Mouse (Mus musculus): ENCODE results near the gene Hist1h2bk. TPM values are rescaled to one million over a fixed set of nuclear protein-coding genes. Genes with fewer than 3 reads are reported as not detected.
A peak's percentile ranks its signal among the peaks of the same experiment; 100 is the strongest.
"Not testable (repeated sequence)": the region's sequence is repeated elsewhere in the genome, so short reads cannot be mapped to it uniquely, and the experiment has no call there.

Hist1h2bk gene
- polyA plus RNA-seq (2014; fragmentation: Nextera tagmentation; extraction: Ambion mirVana), result 2.2 and 3.9 TPM in 2 replicates

DNA sequence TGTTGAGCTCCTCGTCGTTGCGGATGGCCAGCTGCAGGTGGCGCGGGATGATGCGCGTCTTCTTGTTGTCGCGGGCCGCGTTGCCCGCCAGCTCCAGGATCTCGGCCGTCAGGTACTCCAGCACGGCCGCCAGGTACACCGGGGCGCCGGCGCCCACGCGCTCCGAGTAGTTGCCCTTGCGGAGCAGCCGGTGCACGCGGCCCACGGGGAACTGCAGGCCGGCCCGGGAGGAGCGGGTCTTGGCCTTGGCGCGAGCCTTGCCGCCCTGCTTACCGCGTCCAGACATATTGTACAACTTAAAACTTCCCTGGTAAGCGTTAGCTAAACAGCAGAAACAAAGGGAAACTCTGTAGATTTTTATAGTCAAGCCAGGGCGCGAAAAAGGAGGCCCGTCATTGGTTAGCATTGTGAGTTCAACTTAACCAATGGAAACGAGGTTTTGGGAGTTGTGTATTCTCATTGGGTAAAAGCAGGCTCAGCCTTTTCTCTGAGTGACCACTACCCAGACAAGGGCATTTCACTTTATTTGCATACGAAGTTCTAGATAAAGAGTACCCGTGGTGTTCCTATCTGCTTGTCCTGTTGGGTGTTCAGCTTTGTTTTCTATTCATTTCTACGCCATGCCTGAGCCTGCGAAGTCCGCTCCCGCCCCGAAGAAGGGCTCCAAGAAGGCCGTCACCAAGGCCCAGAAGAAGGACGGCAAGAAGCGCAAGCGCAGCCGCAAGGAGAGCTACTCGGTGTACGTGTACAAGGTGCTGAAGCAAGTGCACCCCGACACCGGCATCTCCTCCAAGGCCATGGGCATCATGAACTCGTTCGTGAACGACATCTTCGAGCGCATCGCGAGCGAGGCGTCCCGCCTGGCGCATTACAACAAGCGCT, at the start of gene Hist1h2bk, which contains the start of gene Hist1h2ah:
Gene Hist1h2bk (plus strand): TSS at position 604 of the 882 bp plus-strand sequence.
Gene Hist1h2ah (minus strand): TSS at position 302 of the 882 bp plus-strand sequence.
- peak within 1 kb of the TSS; percentile 83 for H3K9ac ChIP-seq (ENCODE audit: low read depth, low read length)
- H3K4me3 ChIP-seq (ENCODE audit: low read depth, low read length), result peak within 1 kb of the TSS; percentile 43
- H3K4me1 ChIP-seq (ENCODE audit: control insufficient read depth, insufficient read depth, low read length); H3K27me3 ChIP-seq (ENCODE audit: control insufficient read depth, insufficient read depth, low read length); H3K36me3 ChIP-seq (ENCODE audit: control insufficient read depth, insufficient read depth, low read length); H3K9me3 ChIP-seq (replicated peaks; ENCODE audit: control insufficient read depth, low read length): not testable (repeated sequence)
- ATAC-seq (replicated peaks; ENCODE audit: insufficient number of reproducible peaks, low FRiP score, low TSS enrichment), result peak; percentile 93
- H3K27ac ChIP-seq (ENCODE audit: low read depth, low read length), result peak within 1 kb of the TSS; percentile 82
- peak within 1 kb of the TSS; percentile 70 for H3K4me2 ChIP-seq
- 0% methylated on average over 21 of the region's 69 CpGs for WGBS (ENCODE audit: insufficient replicate concordance)

DNA sequence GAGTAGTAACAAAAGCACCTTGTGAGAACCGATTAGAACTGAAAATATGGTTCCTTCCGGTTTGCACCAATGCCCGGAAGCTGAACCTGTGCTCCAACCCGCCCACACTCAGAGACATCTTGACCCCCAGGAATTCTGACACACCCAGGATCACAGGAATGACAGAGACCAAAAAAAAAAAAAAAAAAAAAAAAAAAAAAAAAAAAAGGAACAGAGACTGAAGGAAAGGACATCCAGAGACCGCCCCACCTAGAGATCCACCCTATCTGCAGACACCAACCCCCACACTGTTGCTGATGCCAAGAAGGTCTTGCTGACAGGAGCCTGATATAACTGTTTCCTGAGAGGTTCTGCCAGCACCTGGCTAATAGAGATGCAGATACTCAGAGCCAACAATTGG, 43.1 kb upstream of the Hist1h2bk start:
- no peaks in the 10 kb centered on the region for H3K36me3 ChIP-seq (ENCODE audit: control insufficient read depth, insufficient read depth, low read length)
- no peak overlapping the region for H3K4me2 ChIP-seq
- ATAC-seq (replicated peaks; ENCODE audit: insufficient number of reproducible peaks, low FRiP score, low TSS enrichment), result no peak
- no peak overlapping the region for H3K27ac ChIP-seq (ENCODE audit: low read depth, low read length)
- H3K4me3 ChIP-seq (ENCODE audit: low read depth, low read length), result no peak overlapping the region
- H3K4me1 ChIP-seq (ENCODE audit: control insufficient read depth, insufficient read depth, low read length), result no peaks in the 10 kb centered on the region
- H3K9ac ChIP-seq (ENCODE audit: low read depth, low read length), result no peak overlapping the region
- H3K27me3 ChIP-seq (ENCODE audit: control insufficient read depth, insufficient read depth, low read length), result peaks cover 7% of the 10 kb centered on the region
- 76% methylated on average over 5 of the region's 5 CpGs for WGBS (ENCODE audit: insufficient replicate concordance)
- H3K9me3 ChIP-seq (replicated peaks; ENCODE audit: control insufficient read depth, low read length), result 0 out of 2 replicates have a peak, but pooled peaks cover 3% of the 10 kb centered on the region

DNA sequence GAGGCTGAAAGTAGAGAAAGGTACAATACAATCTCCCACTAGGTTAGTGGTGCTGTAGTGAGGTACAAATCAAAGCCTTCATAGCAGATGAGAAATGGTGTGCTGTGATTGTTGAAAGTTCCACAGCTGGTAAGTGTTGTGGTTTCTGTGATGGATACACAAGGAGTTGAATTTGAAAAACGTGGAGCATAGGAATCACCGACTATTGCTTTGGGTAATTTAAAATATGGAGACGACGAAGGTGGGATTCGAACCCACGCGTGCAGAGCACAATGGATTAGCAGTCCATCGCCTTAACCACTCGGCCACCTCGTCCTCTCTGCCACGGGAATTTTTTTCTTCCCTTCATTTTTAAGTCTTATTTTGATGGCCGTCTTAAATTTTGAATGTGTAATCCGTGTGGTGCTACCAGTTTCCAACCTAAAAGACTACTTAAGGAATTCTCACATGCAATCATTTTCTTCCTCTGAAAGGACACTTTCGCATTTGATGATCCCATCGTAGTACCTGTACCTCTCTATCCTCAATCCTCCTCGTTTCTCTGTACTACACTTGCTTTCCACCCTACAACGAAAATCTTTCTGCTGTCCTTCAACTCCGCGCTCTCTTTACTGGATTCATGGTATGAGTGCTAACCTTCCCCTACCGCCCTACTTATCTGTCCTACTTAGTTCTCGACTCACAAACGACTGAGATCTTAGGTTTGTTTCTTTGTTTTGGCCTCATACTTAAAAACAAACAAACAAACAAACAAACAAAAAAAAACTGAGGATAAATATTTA, 41.5 kb upstream of the Hist1h2bk start:
- Histone ChIP-seq H3K27ac (ENCODE audit: low read depth, low read length) (no peak overlapping the region), H3K4me3 (ENCODE audit: low read depth, low read length) (peak overlapping the region; percentile 26), H3K36me3 (ENCODE audit: control insufficient read depth, insufficient read depth, low read length) (no peaks in the 10 kb centered on the region), H3K9ac (ENCODE audit: low read depth, low read length) (no peak overlapping the region), H3K4me2 (peak overlapping the region; percentile 79), H3K4me1 (ENCODE audit: control insufficient read depth, insufficient read depth, low read length) (no peaks in the 10 kb centered on the region), H3K27me3 (ENCODE audit: control insufficient read depth, insufficient read depth, low read length) (peaks cover 22% of the 10 kb centered on the region), H3K9me3 (replicated peaks; ENCODE audit: control insufficient read depth, low read length) (0 out of 2 replicates have a peak, but pooled peaks cover 3% of the 10 kb centered on the region)
- under 1% methylated on average over 22 of the region's 22 CpGs for WGBS (ENCODE audit: insufficient replicate concordance)
- no peak for ATAC-seq (replicated peaks; ENCODE audit: insufficient number of reproducible peaks, low FRiP score, low TSS enrichment)

DNA sequence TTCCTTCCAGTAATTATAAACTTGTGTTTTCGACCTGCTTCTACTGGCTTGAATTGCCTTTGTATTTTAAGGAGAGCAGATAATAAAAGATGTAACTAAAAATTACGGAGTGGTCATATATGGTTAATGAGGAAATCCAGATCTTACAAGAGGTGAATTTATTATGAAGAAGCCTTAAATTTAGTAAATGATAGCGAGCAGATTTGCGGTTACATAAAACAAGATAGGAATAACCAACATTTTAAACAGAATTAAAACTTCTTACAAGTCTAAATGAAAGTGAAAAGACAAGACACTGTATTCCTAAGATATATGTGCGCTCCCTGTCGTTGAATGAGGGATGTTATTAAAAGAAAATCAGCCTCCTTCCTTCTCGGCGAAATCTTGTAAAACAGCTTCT, 40.8 kb upstream of the Hist1h2bk start:
- Histone ChIP-seq H3K4me2 (peak overlapping the region; percentile 79), H3K36me3 (ENCODE audit: control insufficient read depth, insufficient read depth, low read length) (no peaks in the 10 kb centered on the region), H3K27me3 (ENCODE audit: control insufficient read depth, insufficient read depth, low read length) (peaks cover 30% of the 10 kb centered on the region), H3K4me3 (ENCODE audit: low read depth, low read length) (peak overlapping the region; percentile 57), H3K9ac (ENCODE audit: low read depth, low read length) (peak overlapping the region; percentile 43; the same call in 1 of the 2 replicates), H3K4me1 (ENCODE audit: control insufficient read depth, insufficient read depth, low read length) (no peaks in the 10 kb centered on the region), H3K27ac (ENCODE audit: low read depth, low read length) (no peak overlapping the region), H3K9me3 (replicated peaks; ENCODE audit: control insufficient read depth, low read length) (0 out of 2 replicates have a peak, but pooled peaks cover 3% of the 10 kb centered on the region)
- 3% methylated on average over 8 of the region's 8 CpGs for WGBS (ENCODE audit: insufficient replicate concordance)
- no peak for ATAC-seq (replicated peaks; ENCODE audit: insufficient number of reproducible peaks, low FRiP score, low TSS enrichment)

DNA sequence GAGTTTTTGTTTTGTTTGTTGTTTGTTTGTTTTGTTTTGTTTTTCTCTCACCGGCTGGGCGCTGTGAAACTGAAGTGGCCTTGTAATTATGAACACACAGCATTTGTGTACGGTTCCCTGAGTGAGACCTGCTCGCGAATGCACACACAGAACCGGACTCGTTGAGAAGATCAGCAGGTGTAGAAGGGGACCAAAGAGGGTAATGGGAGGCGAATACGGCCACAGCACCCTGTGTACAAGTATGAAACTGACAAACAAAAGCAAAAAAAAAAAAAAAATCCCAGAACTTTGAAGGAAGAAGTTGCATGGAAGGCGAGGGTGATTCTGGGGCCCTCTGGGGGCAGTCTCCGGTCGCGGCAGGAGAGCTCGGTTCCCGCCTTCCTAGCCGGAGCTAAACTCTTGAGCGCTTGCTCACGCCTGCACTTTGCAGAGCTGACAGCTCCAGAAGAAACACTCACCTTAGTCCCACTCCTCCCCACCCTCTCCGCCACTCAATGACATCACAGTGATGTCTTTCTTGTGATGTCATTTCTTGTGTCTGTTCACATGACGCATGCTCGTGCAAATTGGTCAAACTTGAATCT, 40.2 kb upstream of the Hist1h2bk start:
- WGBS (ENCODE audit: insufficient replicate concordance), result under 1% methylated on average over 21 of the region's 21 CpGs
- Histone ChIP-seq H3K27ac (ENCODE audit: low read depth, low read length) (no peak overlapping the region), H3K9me3 (replicated peaks; ENCODE audit: control insufficient read depth, low read length) (0 out of 2 replicates have a peak, but pooled peaks cover 3% of the 10 kb centered on the region), H3K9ac (ENCODE audit: low read depth, low read length) (peak overlapping the region; percentile 43; the same call in 1 of the 2 replicates), H3K4me3 (ENCODE audit: low read depth, low read length) (peak overlapping the region; percentile 57), H3K27me3 (ENCODE audit: control insufficient read depth, insufficient read depth, low read length) (peaks cover 35% of the 10 kb centered on the region), H3K36me3 (ENCODE audit: control insufficient read depth, insufficient read depth, low read length) (no peaks in the 10 kb centered on the region), H3K4me2 (peak overlapping the region; percentile 79), H3K4me1 (ENCODE audit: control insufficient read depth, insufficient read depth, low read length) (no peaks in the 10 kb centered on the region)
- ATAC-seq (replicated peaks; ENCODE audit: insufficient number of reproducible peaks, low FRiP score, low TSS enrichment), result no peak; the same call in 1 of the 2 replicates

DNA sequence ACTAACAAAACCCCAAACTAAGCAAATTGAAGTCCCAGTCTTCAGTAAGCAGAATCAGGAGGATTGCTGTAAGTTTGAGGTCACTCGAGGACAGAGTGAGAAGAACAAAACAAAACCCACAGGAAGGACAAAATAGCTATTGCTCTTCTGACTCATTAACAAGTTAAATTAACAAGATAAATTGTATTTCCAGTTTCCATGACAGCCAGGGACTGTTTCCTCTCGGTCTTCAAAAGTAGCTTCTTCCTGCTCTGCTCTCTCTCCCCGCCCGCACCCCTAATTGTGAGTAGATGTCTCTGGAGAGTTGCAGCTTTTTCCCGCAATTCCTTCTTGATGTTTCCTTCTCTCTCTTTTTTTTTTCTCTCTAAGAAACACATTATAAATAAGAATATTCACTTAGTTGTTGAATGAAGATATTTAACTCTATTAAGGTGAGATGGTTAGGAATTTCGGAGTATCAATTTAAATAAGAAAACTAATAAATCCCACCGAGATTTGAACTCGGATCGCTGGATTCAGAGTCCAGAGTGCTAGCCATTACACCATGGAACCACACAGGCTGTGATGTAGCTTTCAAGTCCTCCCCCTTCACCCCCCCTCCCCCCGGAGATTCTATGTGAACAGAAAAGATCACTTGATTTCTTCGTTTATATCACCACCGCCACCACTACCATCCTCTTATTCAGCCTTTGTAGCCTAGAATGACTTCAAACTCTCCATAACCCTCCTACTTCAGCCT, 39.4 kb upstream of the Hist1h2bk start:
- 0 out of 2 replicates have a peak, but pooled peaks cover 2% of the 10 kb centered on the region for H3K9me3 ChIP-seq (replicated peaks; ENCODE audit: control insufficient read depth, low read length)
- no peak overlapping the region for H3K9ac ChIP-seq (ENCODE audit: low read depth, low read length)
- H3K4me2 ChIP-seq, result peak overlapping the region; percentile 79

DNA sequence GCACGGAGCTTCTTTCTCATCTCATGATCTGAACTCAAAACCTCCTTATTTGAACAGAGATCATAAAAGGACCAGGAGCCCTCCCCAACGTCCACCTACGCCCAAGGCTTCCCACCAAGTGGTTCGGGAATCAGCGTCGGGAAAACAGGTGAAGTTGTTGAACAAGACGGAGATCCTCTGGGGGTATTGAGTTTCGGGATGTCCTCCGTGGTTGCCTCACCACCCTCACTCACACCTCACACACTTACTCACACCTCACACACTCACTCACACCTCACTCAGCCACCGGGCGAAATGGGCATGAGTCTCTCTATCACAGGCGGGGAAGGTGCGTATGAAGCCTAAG, 38.9 kb upstream of the Hist1h2bk start:
- WGBS (ENCODE audit: insufficient replicate concordance), result 1% methylated on average over 13 of the region's 13 CpGs
- no peaks in the 10 kb centered on the region for H3K9me3 ChIP-seq (replicated peaks; ENCODE audit: control insufficient read depth, low read length)
- peaks cover 49% of the 10 kb centered on the region for H3K27me3 ChIP-seq (ENCODE audit: control insufficient read depth, insufficient read depth, low read length)
- no peak for ATAC-seq (replicated peaks; ENCODE audit: insufficient number of reproducible peaks, low FRiP score, low TSS enrichment)
- no peaks in the 10 kb centered on the region for H3K36me3 ChIP-seq (ENCODE audit: control insufficient read depth, insufficient read depth, low read length)
- peak overlapping the region; percentile 79 for H3K4me2 ChIP-seq
- H3K4me1 ChIP-seq (ENCODE audit: control insufficient read depth, insufficient read depth, low read length), result no peaks in the 10 kb centered on the region
- no peak overlapping the region for H3K9ac ChIP-seq (ENCODE audit: low read depth, low read length)
- no peak overlapping the region for H3K27ac ChIP-seq (ENCODE audit: low read depth, low read length)
- H3K4me3 ChIP-seq (ENCODE audit: low read depth, low read length), result peak overlapping the region; percentile 47

More for the DNA sequence above, 39.4 kb upstream of the Hist1h2bk start:
- Histone ChIP-seq H3K27ac (ENCODE audit: low read depth, low read length) (no peak overlapping the region), H3K36me3 (ENCODE audit: control insufficient read depth, insufficient read depth, low read length) (no peaks in the 10 kb centered on the region), H3K4me1 (ENCODE audit: control insufficient read depth, insufficient read depth, low read length) (no peaks in the 10 kb centered on the region), H3K4me3 (ENCODE audit: low read depth, low read length) (peak overlapping the region; percentile 57), H3K27me3 (ENCODE audit: control insufficient read depth, insufficient read depth, low read length) (peaks cover 43% of the 10 kb centered on the region)
- 2% methylated on average over 12 of the region's 12 CpGs for WGBS (ENCODE audit: insufficient replicate concordance)
- no peak for ATAC-seq (replicated peaks; ENCODE audit: insufficient number of reproducible peaks, low FRiP score, low TSS enrichment)

All from heart, embryonic 11.5 days (tissue).